Mouse (Mus musculus): ENCODE results near the gene Cpvl. TPM values are rescaled to one million over a fixed set of nuclear protein-coding genes. Genes with fewer than 3 reads are reported as not detected.

The Cpvl gene
- polyA plus RNA-seq (2012; rRNA removed) (0.20 and 0.23 TPM in 2 replicates), polyA plus RNA-seq (2014; fragmentation: Nextera tagmentation; extraction: Ambion mirVana) (0.21 and 0.30 TPM in 2 replicates)

DNA sequence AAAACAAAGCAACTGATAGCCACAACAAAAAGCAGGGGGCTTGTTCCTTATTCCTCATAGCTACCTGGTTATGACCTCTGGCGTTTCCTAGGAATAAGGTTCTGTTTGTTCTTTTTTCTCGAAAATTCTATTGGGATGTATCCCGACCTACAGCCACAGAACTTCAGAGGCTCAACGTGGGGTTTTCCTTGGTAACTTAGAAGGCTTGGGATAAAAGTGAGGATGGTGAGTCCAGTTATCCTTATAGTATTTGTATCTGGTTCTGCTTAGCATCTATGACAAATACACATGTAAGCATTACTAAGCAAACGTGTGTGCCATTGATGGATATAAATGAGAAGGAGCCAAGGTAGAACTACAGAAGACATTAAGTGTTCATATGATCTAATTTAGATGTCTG lies at the start of gene Cpvl:
Cpvl (minus strand) TSS at position 101 of the 400 bp plus-strand sequence.
- no peaks in the 10 kb centered on the region; the same call in 1 of the 2 replicates for H3K4me1 ChIP-seq (ENCODE audit: control insufficient read depth, insufficient read depth, low read length)
- H3K27me3 ChIP-seq (ENCODE audit: control insufficient read depth, insufficient read depth, low read length): no peaks in the 10 kb centered on the region
- no peak within 1 kb of the TSS for H3K4me2 ChIP-seq (replicated peaks; ENCODE audit: low read depth, low read length, severe bottlenecking)
- H3K4me3 ChIP-seq (replicated peaks; ENCODE audit: low read length): no peak within 1 kb of the TSS
- 83% methylated on average over 5 of the region's 5 CpGs for WGBS
- ATAC-seq (ENCODE audit: low FRiP score, low read depth) (no peak), DNase-seq (ENCODE audit: low spot score) (no peak)
- H3K36me3 ChIP-seq (ENCODE audit: control insufficient read depth, insufficient read depth, low read length): no peaks in the 10 kb centered on the region
- H3K9me3 ChIP-seq (ENCODE audit: control insufficient read depth, low read length): no peaks in the 10 kb centered on the region
- no peak within 1 kb of the TSS for H3K27ac ChIP-seq (replicated peaks; ENCODE audit: low read depth, low read length)
- TF ChIP-seq POLR2A (IDR thresholded peaks at IDR 0.05; ENCODE audit: borderline replicate concordance, extremely low read depth, insufficient read depth, insufficient read length): no peak
- no peak within 1 kb of the TSS for H3K9ac ChIP-seq (ENCODE audit: low read depth, low read length, severe bottlenecking)

DNA sequence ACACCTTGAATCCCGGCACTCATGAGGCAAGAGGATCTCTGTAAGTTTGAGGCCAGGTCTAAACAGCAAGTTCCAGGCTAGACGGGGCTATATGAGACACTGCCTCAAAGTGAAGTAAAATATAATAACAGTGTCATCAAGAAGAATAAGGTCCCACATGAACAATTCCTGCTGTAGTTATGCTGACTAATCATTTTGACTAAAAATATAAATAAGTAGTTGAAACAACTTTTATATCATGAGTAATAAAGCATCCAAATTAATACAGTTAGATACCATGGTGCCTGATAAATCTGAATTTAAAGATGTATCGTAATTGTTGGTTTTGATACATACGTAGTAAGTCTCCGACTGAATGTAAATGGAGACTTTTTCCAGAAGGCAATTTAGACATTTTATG lies 45.4 kb upstream of the Cpvl start:
- Histone ChIP-seq H3K4me2 (replicated peaks; ENCODE audit: low read depth, low read length, severe bottlenecking) (no peak overlapping the region), H3K9ac (ENCODE audit: low read depth, low read length, severe bottlenecking) (no peak overlapping the region), H3K27me3 (ENCODE audit: control insufficient read depth, insufficient read depth, low read length) (no peaks in the 10 kb centered on the region), H3K9me3 (ENCODE audit: control insufficient read depth, low read length) (no peaks in the 10 kb centered on the region), H3K27ac (replicated peaks; ENCODE audit: low read depth, low read length) (no peak overlapping the region), H3K4me3 (replicated peaks; ENCODE audit: low read length) (no peak overlapping the region), H3K36me3 (ENCODE audit: control insufficient read depth, insufficient read depth, low read length) (no peaks in the 10 kb centered on the region), H3K4me1 (ENCODE audit: control insufficient read depth, insufficient read depth, low read length) (no peaks in the 10 kb centered on the region)
- DNase-seq (ENCODE audit: low spot score): no peak
- TF ChIP-seq POLR2A (IDR thresholded peaks at IDR 0.05; ENCODE audit: borderline replicate concordance, extremely low read depth, insufficient read depth, insufficient read length): no peak
- ATAC-seq (ENCODE audit: low FRiP score, low read depth): no peak
- 88% methylated on average over 5 of the region's 5 CpGs for WGBS

DNA sequence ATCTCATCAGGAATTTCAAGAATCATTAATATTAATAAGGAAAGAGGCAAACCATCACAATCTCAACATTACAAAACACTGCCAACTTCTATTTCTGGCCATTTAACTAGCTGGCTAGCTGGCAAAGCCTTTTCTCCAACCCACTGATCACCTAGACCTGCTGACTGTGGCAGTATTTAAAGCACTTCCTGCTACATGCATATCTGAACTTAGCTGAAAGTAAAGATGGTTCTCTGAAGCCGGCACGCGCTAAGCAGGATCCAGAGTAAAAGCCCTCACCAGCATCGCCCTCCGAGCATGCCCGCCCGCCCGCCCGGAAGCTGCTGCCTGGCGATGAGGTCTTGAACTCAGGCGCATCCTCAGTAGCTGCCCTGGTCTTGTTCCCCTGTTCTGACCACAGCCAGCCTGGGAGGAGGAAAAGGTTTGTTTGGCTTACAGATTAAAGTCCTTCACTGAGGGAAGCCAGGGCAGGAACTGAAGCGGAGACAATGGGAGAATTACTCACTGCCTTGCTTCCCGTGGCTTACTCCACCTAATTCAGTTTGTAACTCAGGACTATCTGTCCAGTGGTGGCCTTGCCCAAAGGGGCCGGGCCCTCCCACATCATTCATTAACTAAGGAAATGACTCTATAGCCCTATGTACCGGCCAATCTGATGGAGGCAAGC lies 42.8 kb upstream of the Cpvl start:
- Histone ChIP-seq H3K27ac (replicated peaks; ENCODE audit: low read depth, low read length) (no peak overlapping the region), H3K9ac (ENCODE audit: low read depth, low read length, severe bottlenecking) (no peak overlapping the region), H3K9me3 (ENCODE audit: control insufficient read depth, low read length) (no peaks in the 10 kb centered on the region), H3K4me1 (ENCODE audit: control insufficient read depth, insufficient read depth, low read length) (no peaks in the 10 kb centered on the region), H3K36me3 (ENCODE audit: control insufficient read depth, insufficient read depth, low read length) (no peaks in the 10 kb centered on the region), H3K4me3 (replicated peaks; ENCODE audit: low read length) (no peak overlapping the region), H3K4me2 (replicated peaks; ENCODE audit: low read depth, low read length, severe bottlenecking) (no peak overlapping the region), H3K27me3 (ENCODE audit: control insufficient read depth, insufficient read depth, low read length) (no peaks in the 10 kb centered on the region)
- ATAC-seq (ENCODE audit: low FRiP score, low read depth): no peak
- DNase-seq (ENCODE audit: low spot score): no peak
- 83% methylated on average over 15 of the region's 15 CpGs for WGBS
- no peak for TF ChIP-seq POLR2A (IDR thresholded peaks at IDR 0.05; ENCODE audit: borderline replicate concordance, extremely low read depth, insufficient read depth, insufficient read length)

DNA sequence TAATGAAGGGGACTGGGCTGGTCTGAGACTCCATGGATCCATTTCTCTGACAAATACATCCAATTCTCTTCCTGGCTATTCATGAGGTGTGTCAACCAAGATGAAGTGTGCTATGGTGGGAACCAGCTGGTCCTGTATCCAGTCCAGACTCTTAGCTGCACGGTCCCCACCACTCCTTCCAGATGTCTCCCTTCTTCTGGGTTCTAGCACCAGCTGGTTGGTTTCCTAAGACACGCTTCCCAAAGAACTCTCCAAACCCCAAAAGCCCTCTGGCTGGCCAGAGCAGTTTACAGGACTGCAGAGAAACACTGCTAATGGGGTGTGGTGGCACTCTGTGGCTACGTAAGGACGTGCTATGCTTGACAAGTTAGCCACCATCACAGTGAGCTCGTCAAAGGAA lies 40.4 kb upstream of the Cpvl start:
- WGBS: 81% methylated on average over 5 of the region's 5 CpGs
- DNase-seq (ENCODE audit: low spot score) (no peak), ATAC-seq (ENCODE audit: low FRiP score, low read depth) (no peak)
- Histone ChIP-seq H3K9me3 (ENCODE audit: control insufficient read depth, low read length) (no peaks in the 10 kb centered on the region), H3K27ac (replicated peaks; ENCODE audit: low read depth, low read length) (no peak overlapping the region), H3K4me1 (ENCODE audit: control insufficient read depth, insufficient read depth, low read length) (no peaks in the 10 kb centered on the region), H3K4me2 (replicated peaks; ENCODE audit: low read depth, low read length, severe bottlenecking) (no peak overlapping the region), H3K9ac (ENCODE audit: low read depth, low read length, severe bottlenecking) (no peak overlapping the region), H3K36me3 (ENCODE audit: control insufficient read depth, insufficient read depth, low read length) (no peaks in the 10 kb centered on the region), H3K27me3 (ENCODE audit: control insufficient read depth, insufficient read depth, low read length) (no peaks in the 10 kb centered on the region), H3K4me3 (replicated peaks; ENCODE audit: low read length) (no peak overlapping the region)
- TF ChIP-seq POLR2A (IDR thresholded peaks at IDR 0.05; ENCODE audit: borderline replicate concordance, extremely low read depth, insufficient read depth, insufficient read length): no peak

DNA sequence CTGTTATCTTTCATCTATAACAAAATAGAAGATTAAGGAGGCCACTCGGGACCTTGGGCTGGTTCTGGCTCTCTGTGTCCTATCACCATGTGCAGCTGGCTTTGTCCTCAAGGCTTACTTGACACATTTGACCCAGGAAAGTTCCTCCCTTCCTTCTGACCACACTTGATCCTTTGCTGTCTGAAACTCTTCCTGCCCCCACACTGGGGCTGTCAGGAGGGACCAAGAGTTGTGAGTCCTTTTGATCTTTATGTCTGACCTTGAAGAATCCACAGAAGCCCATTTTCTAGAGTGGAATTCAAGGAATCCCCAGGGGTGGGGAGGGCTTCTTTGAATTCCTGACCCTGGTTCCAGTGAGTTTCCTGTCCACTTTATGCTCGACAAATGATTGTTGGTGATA lies 39.6 kb upstream of the Cpvl start:
- Histone ChIP-seq H3K4me3 (replicated peaks; ENCODE audit: low read length) (no peak overlapping the region), H3K4me1 (ENCODE audit: control insufficient read depth, insufficient read depth, low read length) (no peaks in the 10 kb centered on the region), H3K4me2 (replicated peaks; ENCODE audit: low read depth, low read length, severe bottlenecking) (no peak overlapping the region), H3K9ac (ENCODE audit: low read depth, low read length, severe bottlenecking) (no peak overlapping the region), H3K27me3 (ENCODE audit: control insufficient read depth, insufficient read depth, low read length) (no peaks in the 10 kb centered on the region), H3K36me3 (ENCODE audit: control insufficient read depth, insufficient read depth, low read length) (no peaks in the 10 kb centered on the region), H3K9me3 (ENCODE audit: control insufficient read depth, low read length) (no peaks in the 10 kb centered on the region), H3K27ac (replicated peaks; ENCODE audit: low read depth, low read length) (no peak overlapping the region)
- DNase-seq (ENCODE audit: low spot score) (no peak), ATAC-seq (ENCODE audit: low FRiP score, low read depth) (no peak)
- 52% methylated on average over 2 of the region's 2 CpGs for WGBS
- TF ChIP-seq POLR2A (IDR thresholded peaks at IDR 0.05; ENCODE audit: borderline replicate concordance, extremely low read depth, insufficient read depth, insufficient read length): no peak
